8 mouse cellular contexts compared by ENCODE assay signal in genomic region chr6:50678826-50679485, GRCm38 (mm10). TPM values are rescaled to one million over a fixed set of nuclear protein-coding genes. Genes with fewer than 3 reads are reported as not detected.
DNase-seq lines count a peak whose midpoint lies in the region; ATAC-seq lines count a peak whose summit lies in the region.

No protein-coding gene starts in this region.

- no peak overlapping the region for H3K9ac ChIP-seq in heart, embryonic 11.5 days (ENCODE audit: low read depth, low read length)
- no peak overlapping the region for H3K9ac ChIP-seq in kidney, embryonic 14.5 days (ENCODE audit: low read depth, low read length)
- no peak overlapping the region for H3K9ac ChIP-seq in limb, embryonic 12.5 days (replicated peaks)
- H3K9ac ChIP-seq in stomach, embryonic 14.5 days (replicated peaks; ENCODE audit: low read depth, low read length) = no peak overlapping the region

- 27% methylated on average over 8 of the region's 8 CpGs for WGBS in heart, embryonic 11.5 days (ENCODE audit: insufficient replicate concordance)
- 30% methylated on average over 8 of the region's 8 CpGs for WGBS in kidney, embryonic 14.5 days
- WGBS in limb, embryonic 12.5 days = 31% methylated on average over 8 of the region's 8 CpGs
- WGBS in stomach, embryonic 14.5 days = 27% methylated on average over 8 of the region's 8 CpGs

- no peak overlapping the region for H3K27ac ChIP-seq in heart, embryonic 11.5 days (ENCODE audit: low read depth, low read length)
- no peak overlapping the region for H3K27ac ChIP-seq in kidney, embryonic 14.5 days (ENCODE audit: low read depth, low read length)
- H3K27ac ChIP-seq in limb, embryonic 12.5 days = 0 out of 2 replicates have a peak overlapping the region, but pooled peaks have one; percentile 25
- H3K27ac ChIP-seq in stomach, embryonic 14.5 days (ENCODE audit: low read length) = no peak overlapping the region

- no peaks in the 10 kb centered on the region for H3K27me3 ChIP-seq in heart, embryonic 11.5 days (ENCODE audit: control insufficient read depth, insufficient read depth, low read length)
- H3K27me3 ChIP-seq in kidney, embryonic 14.5 days (ENCODE audit: control insufficient read depth, insufficient read depth, low read length) = no peaks in the 10 kb centered on the region
- H3K27me3 ChIP-seq in limb, embryonic 12.5 days = peaks cover 37% of the 10 kb centered on the region
- no peaks in the 10 kb centered on the region for H3K27me3 ChIP-seq in stomach, embryonic 14.5 days (ENCODE audit: control insufficient read depth, insufficient read depth, low read length)

- no peaks in the 10 kb centered on the region for H3K9me3 ChIP-seq in heart, embryonic 11.5 days (replicated peaks; ENCODE audit: control insufficient read depth, low read length)
- no peaks in the 10 kb centered on the region for H3K9me3 ChIP-seq in kidney, embryonic 14.5 days (ENCODE audit: control insufficient read depth, low read length)
- no peaks in the 10 kb centered on the region for H3K9me3 ChIP-seq in limb, embryonic 12.5 days
- H3K9me3 ChIP-seq in stomach, embryonic 14.5 days (ENCODE audit: control insufficient read depth, low read depth, low read length) = no peaks in the 10 kb centered on the region

- H3K4me2 ChIP-seq in heart, embryonic 11.5 days = no peak overlapping the region
- no peak overlapping the region for H3K4me2 ChIP-seq in kidney, embryonic 14.5 days (replicated peaks; ENCODE audit: low read depth, low read length)
- no peak overlapping the region for H3K4me2 ChIP-seq in limb, embryonic 12.5 days
- H3K4me2 ChIP-seq in stomach, embryonic 14.5 days (replicated peaks; ENCODE audit: low read depth, low read length) = no peak overlapping the region

- no peaks in the 10 kb centered on the region for H3K36me3 ChIP-seq in heart, embryonic 11.5 days (ENCODE audit: control insufficient read depth, insufficient read depth, low read length)
- no peaks in the 10 kb centered on the region for H3K36me3 ChIP-seq in kidney, embryonic 14.5 days (ENCODE audit: control insufficient read depth, insufficient read depth, low read length)
- no peaks in the 10 kb centered on the region for H3K36me3 ChIP-seq in limb, embryonic 12.5 days
- H3K36me3 ChIP-seq in stomach, embryonic 14.5 days (ENCODE audit: control insufficient read depth, insufficient read depth, low read length) = no peaks in the 10 kb centered on the region

- no peak for ATAC-seq in heart, embryonic 11.5 days (replicated peaks; ENCODE audit: insufficient number of reproducible peaks, low FRiP score, low TSS enrichment)
- ATAC-seq in kidney, embryonic 14.5 days (ENCODE audit: low FRiP score, low TSS enrichment) = peak; percentile 88
- no peak for ATAC-seq in limb, embryonic 12.5 days (ENCODE audit: insufficient number of reproducible peaks, insufficient read depth, low FRiP score, low TSS enrichment, low read depth)
- peak; percentile 58; the same call in 1 of the 2 replicates for ATAC-seq in stomach, embryonic 14.5 days (ENCODE audit: insufficient number of reproducible peaks, insufficient read depth, low FRiP score, low read depth)

- intact Hi-C loops in gastrocnemius, postnatal 36 days (cut with DNase I) = loop anchor here (1.0 to 5.0 kb wide), 3 partner anchors 128 to 488 kb away; no protein-coding TSS in a partner anchor

- DNase-seq in heart, adult 18-20 months = peak; percentile 61 to 83
- DNase-seq in embryo, embryonic 11 days = peak; percentile 87
- peak; percentile 55 to 57 for DNase-seq in gastrocnemius, postnatal 36 days
- peak; percentile 12 to 27 for DNase-seq in natural killer cell, adult 2 months (ENCODE audit: low spot score in 2 of 2)

- H3K4me3 ChIP-seq in heart, embryonic 11.5 days (ENCODE audit: low read depth, low read length) = no peak overlapping the region
- no peak overlapping the region for H3K4me3 ChIP-seq in kidney, embryonic 14.5 days (ENCODE audit: low read length)
- H3K4me3 ChIP-seq in limb, embryonic 12.5 days (replicated peaks) = no peak overlapping the region
- H3K4me3 ChIP-seq in stomach, embryonic 14.5 days (ENCODE audit: low read depth, low read length) = no peak overlapping the region

- H3K4me1 ChIP-seq in heart, embryonic 11.5 days (ENCODE audit: control insufficient read depth, insufficient read depth, low read length) = peaks cover 9% of the 10 kb centered on the region; the same call in 1 of the 2 replicates
- peaks cover 6% of the 10 kb centered on the region; the same call in 1 of the 2 replicates for H3K4me1 ChIP-seq in kidney, embryonic 14.5 days (ENCODE audit: control insufficient read depth, insufficient read depth, low read length)
- H3K4me1 ChIP-seq in limb, embryonic 12.5 days (replicated peaks) = peaks cover 19% of the 10 kb centered on the region
- no peaks in the 10 kb centered on the region for H3K4me1 ChIP-seq in stomach, embryonic 14.5 days (ENCODE audit: control insufficient read depth, insufficient read depth, low read length)

RNA-seq across cellular contexts. Expression of gene Npvf, which starts 24.7 kb away (rescaled TPM):
- not detected for total RNA-seq in heart, adult 18-20 months (2021)
- 0.20 TPM in 1 of 2 replicates, not detected in the other for polyA plus RNA-seq in heart, embryonic 11.5 days (2014; fragmentation: Nextera tagmentation; extraction: Ambion mirVana)
- not detected for total RNA-seq in gastrocnemius, postnatal 36 days (2021)
- 0.37 TPM in 1 of 2 replicates, not detected in the other for polyA plus RNA-seq in kidney, embryonic 14.5 days (2014; fragmentation: Nextera tagmentation; extraction: Ambion mirVana)
- polyA plus RNA-seq in limb, embryonic 12.5 days (2016; fragmentation: Nextera tagmentation; extraction: Ambion mirVana) = not detected in 2 replicates
- polyA plus RNA-seq in stomach, embryonic 14.5 days (2014; fragmentation: Nextera tagmentation; extraction: Ambion mirVana) = not detected in 2 replicates

Comparison
In these comparisons a context has a peak if more than half of its experiments do, and no peak if none do; other contexts are left out.
1. DNase-seq: peak in every context shown above with its lines; median percentile 87 in embryo, embryonic 11 days; 72 in heart, adult 18-20 months; 56 in gastrocnemius, postnatal 36 days; 20 in natural killer cell, adult 2 months.
2. ATAC-seq: peak in kidney, embryonic 14.5 days (single experiment) and stomach, embryonic 14.5 days (single experiment); none in heart, embryonic 11.5 days (single experiment) and limb, embryonic 12.5 days (single experiment).